Mouse (Mus musculus): Measurements from ENCODE around the gene Dbndd2.

DNA sequence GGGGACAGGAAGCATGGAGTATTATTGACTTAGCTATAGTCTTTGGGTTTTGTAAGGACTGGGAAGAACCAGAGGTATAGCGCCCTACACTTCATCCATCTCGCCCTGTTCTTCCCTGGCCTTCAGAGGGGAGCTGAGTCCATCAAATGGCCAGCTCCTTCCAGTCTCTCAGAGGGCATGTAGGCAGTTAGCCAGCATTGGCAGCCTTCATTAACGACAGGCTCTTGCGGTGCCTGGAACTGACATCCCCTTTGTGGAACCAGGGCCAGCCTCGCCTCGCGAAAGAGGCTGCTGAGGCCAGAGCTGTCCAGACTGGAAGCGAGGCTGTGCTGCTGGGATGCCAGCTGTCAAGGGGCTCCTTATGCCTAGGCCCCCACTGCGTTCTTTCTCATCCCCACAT lies 1.9 kb downstream of the Dbndd2 start:
- TF ChIP-seq CTCF (IDR thresholded peaks at IDR 0.05) (no peak), EP300 (IDR thresholded peaks at IDR 0.05) (no peak)
